Mouse (Mus musculus) skeletal muscle tissue, postnatal 0 days (tissue): Measurements from ENCODE around the gene Cdh23. TPM values are rescaled to one million over a fixed set of nuclear protein-coding genes. Genes with fewer than 3 reads are reported as not detected.

Experiments
- polyA plus RNA-seq: library from polyadenylated mRNA; unstranded; fragments of >200 nt; fragmentation: Nextera tagmentation; extraction: Ambion mirVana; gene quantifications from 2 replicates; pipeline ENCODE4 v1.2.1, GENCODE M21; 2015

Gene Cdh23
- 0.40 and 0.46 TPM in 2 replicates for polyA plus RNA-seq

DNA sequence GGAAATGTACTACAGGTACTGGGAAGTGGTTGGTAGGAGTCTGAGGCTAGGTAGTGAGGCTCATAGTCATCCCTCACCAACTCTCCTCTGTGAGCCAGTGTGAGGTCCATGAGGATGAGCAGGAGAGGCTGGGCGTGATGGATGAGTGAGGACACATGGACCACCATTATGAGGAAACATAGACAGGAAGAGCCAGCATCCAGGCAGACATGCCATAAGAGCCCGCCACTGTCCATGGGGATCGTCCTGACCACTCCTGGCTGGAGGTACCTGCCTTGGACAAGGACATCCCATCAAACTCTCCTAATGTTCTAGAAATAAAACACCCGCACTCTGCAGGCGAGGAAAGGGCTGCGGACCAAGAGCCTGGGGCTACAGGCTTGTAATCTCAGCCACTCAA, at the start of gene Cdh23:
Gene Cdh23, minus strand, starts transcription at position 101 of the 400 bp plus-strand sequence.

GRCm38 (mm10) chr10:60399449-60399848, 296.8 kb downstream of the Cdh23 start, which contains the start of gene Gm17455:
TSS of gene Gm17455 (plus strand) at chr10:60399726.

DNA sequence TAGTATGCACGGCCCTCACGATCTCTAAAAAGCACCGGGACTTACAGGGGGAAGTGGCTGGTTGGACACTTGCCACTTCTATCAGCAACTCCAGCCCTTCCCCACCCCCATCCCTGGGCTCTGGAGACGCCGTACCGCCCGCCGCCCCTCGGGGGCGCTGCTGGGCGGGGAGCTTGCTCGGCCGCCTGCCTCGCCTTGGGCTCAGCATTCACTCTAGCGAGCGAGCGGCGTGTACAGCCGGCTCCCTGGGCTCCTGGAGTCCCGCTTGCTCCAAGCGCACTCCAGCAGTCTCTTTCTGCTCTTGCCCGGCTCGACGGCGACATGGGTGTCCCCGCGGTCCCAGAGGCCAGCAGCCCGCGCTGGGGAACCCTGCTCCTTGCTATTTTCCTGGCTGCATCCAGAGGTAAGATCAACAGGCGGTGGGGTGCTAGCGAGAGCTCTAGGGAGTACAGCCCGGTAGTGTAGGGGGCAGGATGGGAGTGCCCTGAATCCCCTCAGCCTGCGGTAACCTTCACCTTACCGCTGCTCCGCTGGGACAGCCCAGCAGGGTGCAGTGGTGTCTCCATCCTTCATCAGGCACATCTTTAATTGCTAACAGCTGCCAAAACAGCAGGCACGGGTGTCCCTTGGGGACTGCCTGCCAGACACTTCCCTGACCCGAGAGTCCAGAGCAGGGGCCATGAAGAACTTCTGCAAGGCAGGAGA, 349.4 kb downstream of the Cdh23 start, which contains the start of gene Vsir:
Gene Vsir, plus strand, starts transcription at position 151 of the 705 bp plus-strand sequence.

DNA sequence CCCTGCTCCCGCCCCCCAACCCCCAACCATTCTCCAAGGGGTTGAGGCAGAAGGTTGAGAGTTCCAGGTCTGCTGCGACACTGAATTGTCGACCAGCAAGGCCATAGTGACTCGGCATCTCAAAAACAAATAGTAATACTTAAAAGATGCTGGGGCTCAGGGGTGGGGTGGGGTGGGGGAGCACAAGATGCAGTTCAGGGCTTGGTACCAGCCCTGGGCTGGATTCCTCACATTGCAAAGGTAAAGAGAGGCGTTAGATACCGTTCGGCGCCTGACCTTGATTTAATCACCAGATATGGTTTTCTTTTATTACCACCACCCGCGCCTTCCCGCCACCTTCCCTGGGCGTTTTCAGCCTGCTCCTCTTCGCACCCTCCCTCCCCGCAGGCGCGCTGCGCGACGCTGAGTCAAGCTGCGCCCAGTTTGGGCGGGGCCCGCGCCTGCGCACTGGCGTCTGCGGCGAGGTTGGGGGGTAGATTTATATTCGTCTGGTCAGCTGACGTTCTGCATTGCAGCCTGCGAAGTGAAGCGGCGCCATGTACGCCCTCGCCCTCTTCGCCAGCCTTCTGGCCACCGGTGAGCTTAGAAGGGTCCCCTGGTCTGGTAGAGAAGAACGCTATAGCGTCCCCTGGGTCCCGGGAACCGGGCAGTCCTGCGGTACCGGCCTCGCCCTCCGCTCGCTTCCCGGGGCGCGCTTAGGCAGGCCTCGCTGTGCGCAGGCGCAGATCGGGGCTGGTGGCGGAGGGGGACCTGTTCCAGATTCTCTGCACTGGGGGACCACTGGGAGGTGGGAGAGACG, 418.9 kb downstream of the Cdh23 start, which contains the start of gene Psap:
Gene Psap, plus strand, starts transcription at position 421 of the 799 bp plus-strand sequence.

Other genes with a start within 250 kb of the Cdh23 start
- 3.5 and 4.6 TPM in 2 replicates for gene Slc29a3, start 56.3 kb upstream of the Cdh23 start, polyA plus RNA-seq
- gene Unc5b, start 135.1 kb upstream of the Cdh23 start, polyA plus RNA-seq: 1.1 and 1.3 TPM in 2 replicates